14 mouse cellular contexts compared by ENCODE assay signal in genomic region chr11:44537403-44537802, GRCm38 (mm10).
"Had no signal": no experiment of that assay in that cellular context is flagged by ENCODE, and none has a peak within 500 bp of the region (broad histone marks: within the 10 kb centered on the region; RNA-seq: fewer than 3 reads in every experiment).

No protein-coding gene starts in this region.

- H3K27me3 ChIP-seq: intestine, embryonic 15.5 days; liver, embryonic 13.5 days had no signal

- H3K4me3 ChIP-seq: intestine, embryonic 15.5 days; layer of hippocampus, adult 2 months; liver, embryonic 13.5 days had no signal

- H3K27ac ChIP-seq: intestine, embryonic 15.5 days; kidney, postnatal 0 days; layer of hippocampus, adult 2 months had no signal

- H3K9ac ChIP-seq: intestine, embryonic 15.5 days; liver, embryonic 13.5 days had no signal

- ATAC-seq: intestine, embryonic 15.5 days had no signal

- H3K4me2 ChIP-seq: intestine, embryonic 15.5 days; liver, embryonic 13.5 days; midbrain, embryonic 11.5 days had no signal

- DNase-seq: kidney, adult 18-20 months; kidney, adult 9 months; kidney, postnatal 25 days; layer of hippocampus, adult 9-11 months; liver, embryonic 13.5 days; midbrain, embryonic 14.5 days; retina, postnatal 1 day; right cerebral cortex, postnatal 25 days; thymus, adult 18-20 months; thymus, postnatal 4 days had no signal

- H3K9me3 ChIP-seq: intestine, embryonic 15.5 days; liver, embryonic 13.5 days had no signal
